Mouse (Mus musculus) forebrain, postnatal 0 days (tissue): ENCODE results near the gene Gzmg. TPM values are rescaled to one million over a fixed set of nuclear protein-coding genes. Genes with fewer than 3 reads are reported as not detected.
"Not testable (repeated sequence)": the region's sequence is repeated elsewhere in the genome, so short reads cannot be mapped to it uniquely, and the experiment has no call there.

Source experiments
- ATAC-seq: fragments of 200-750 bp; cut with Nextera tagmentation; 2 replicates; pipeline ENCODE4 v1.8.0; 2017; ENCODE audit warnings: mild to moderate bottlenecking, moderate library complexity
- DNase-seq: peaks from one replicate; pipeline ENCODE4 v3.0.0-alpha.2; 2015
- H3K27ac ChIP-seq: fragments of 300-500 bp; sonication (generic); 2 replicates; pipeline ENCODE4 v1.5.1; 2014; ENCODE audit warnings: low read depth, mild to moderate bottlenecking, antibody characterized with exemption, low read length, moderate library complexity, mixed read lengths
- H3K27me3 ChIP-seq: fragments of 300-500 bp; sonication (generic); 2 replicates; pipeline ENCODE4 v1.6.1; 2014; ENCODE audit warnings: mild to moderate bottlenecking, low read length, mixed read lengths; ENCODE audit not compliant: insufficient read depth
- H3K36me3 ChIP-seq: fragments of 300-500 bp; sonication (generic); 2 replicates; pipeline ENCODE4 v1.6.1; 2014; ENCODE audit warnings: mild to moderate bottlenecking, moderate library complexity; ENCODE audit not compliant: insufficient read depth
- H3K4me1 ChIP-seq: fragments of 300-500 bp; sonication (generic); 2 replicates; pipeline ENCODE4 v1.6.1; 2014; ENCODE audit warnings: antibody characterized with exemption; ENCODE audit not compliant: insufficient read depth
- H3K4me2 ChIP-seq: fragments of 300-500 bp; sonication (generic); 2 replicates; pipeline ENCODE4 v1.6.1; 2014; ENCODE audit warnings: low read depth, mild to moderate bottlenecking, moderate library complexity
- H3K4me3 ChIP-seq: fragments of 300-500 bp; sonication (generic); 2 replicates; pipeline ENCODE4 v1.5.1; 2014; ENCODE audit warnings: low read depth, low read length, mixed read lengths
- H3K9ac ChIP-seq: fragments of 300-500 bp; sonication (generic); 2 replicates; pipeline ENCODE4 v1.6.1; 2014; ENCODE audit warnings: mild to moderate bottlenecking
- H3K9me3 ChIP-seq: fragments of 300-500 bp; sonication (generic); 2 replicates; pipeline ENCODE4 v1.6.1; 2016; ENCODE audit warnings: low read length
- CTCF ChIP-seq: sonication (generic); IDR thresholded peaks from 2 replicates; pipeline ENCODE4 v1.5.1; 2016; ENCODE audit warnings: antibody characterized with exemption, control low read depth, low read depth
- WGBS: fragments of 180-500 bp; shearing (Covaris S2); extraction: QIAGEN DNeasy Blood & Tissue Kit; methylation state at CpG from one replicate; pipeline ENCODE4 v1.1.7; 2014; 5-methylcytosine and 5-hydroxymethylcytosine counted together
- polyA plus RNA-seq: library from polyadenylated mRNA; unstranded; fragments of >200 nt; fragmentation: Nextera tagmentation; extraction: Ambion mirVana; gene quantifications from 2 replicates; pipeline ENCODE4 v1.2.1, GENCODE M21; 2015
- total RNA-seq: library from RNA; depleted of rRNA; stranded (reverse); fragments of >200 nt; gene quantifications from 2 replicates; pipeline ENCODE4 v1.2.3, GENCODE M21; 2014

The Gzmg gene
- total and polyA plus RNA-seq, 2 experiments from 2014 or later, result not detected

- WGBS, result 85% methylated on average over 6 of the region's 6 CpGs
- no peak for TF ChIP-seq CTCF
Measured at GRCm38 (mm10) chr14:56173396-56173795, 14.0 kb upstream of the Gzmg start.

GRCm38 (mm10) chr14:56172744-56173143 is 13.4 kb upstream of the Gzmg start:
- Histone ChIP-seq H3K27ac (no peak overlapping the region), H3K4me2 (no peak overlapping the region), H3K36me3 (no peaks in the 10 kb centered on the region), H3K27me3 (no peaks in the 10 kb centered on the region), H3K4me1 (no peaks in the 10 kb centered on the region), H3K9me3 (no peaks in the 10 kb centered on the region), H3K9ac (no peak overlapping the region), H3K4me3 (no peak overlapping the region)
- no peak for ATAC-seq
- no peak for DNase-seq
- WGBS, result 93% methylated on average over 5 of the region's 5 CpGs
- TF ChIP-seq CTCF, result no peak

More at GRCm38 (mm10) chr14:56173396-56173795, 14.0 kb upstream of the Gzmg start:
- Histone ChIP-seq H3K9ac (no peak overlapping the region), H3K4me3 (no peak overlapping the region), H3K36me3 (no peaks in the 10 kb centered on the region), H3K4me1 (no peaks in the 10 kb centered on the region), H3K9me3 (no peaks in the 10 kb centered on the region), H3K27ac (no peak overlapping the region), H3K27me3 (no peaks in the 10 kb centered on the region), H3K4me2 (no peak overlapping the region)
- no peak for DNase-seq
- ATAC-seq, result no peak

- H3K4me3 ChIP-seq, result no peak overlapping the region
Measured at GRCm38 (mm10) chr14:56168009-56168408, 8.6 kb upstream of the Gzmg start.

GRCm38 (mm10) chr14:56162109-56162508 is 2.7 kb upstream of the Gzmg start:
- DNase-seq, result no peak
- H3K4me2 ChIP-seq, result no peak overlapping the region
- WGBS, result 79% methylated on average over 2 of the region's 2 CpGs
- H3K4me3 ChIP-seq, result no peak overlapping the region
- no peak for ATAC-seq
- H3K27ac ChIP-seq, result no peak overlapping the region
- no peaks in the 10 kb centered on the region for H3K9me3 ChIP-seq
- H3K9ac ChIP-seq, result no peak overlapping the region
- no peaks in the 10 kb centered on the region for H3K27me3 ChIP-seq
- TF ChIP-seq CTCF, result no peak
- H3K4me1 ChIP-seq, result no peaks in the 10 kb centered on the region
- H3K36me3 ChIP-seq, result no peaks in the 10 kb centered on the region

More at GRCm38 (mm10) chr14:56168009-56168408, 8.6 kb upstream of the Gzmg start:
- H3K36me3 ChIP-seq, result no peaks in the 10 kb centered on the region
- ATAC-seq (no peak), DNase-seq (no peak)
- H3K9ac ChIP-seq, result no peak overlapping the region
- TF ChIP-seq CTCF, result no peak
- H3K27me3 ChIP-seq, result no peaks in the 10 kb centered on the region
- 88% methylated on average over 6 of the region's 6 CpGs for WGBS
- H3K9me3 ChIP-seq, result no peaks in the 10 kb centered on the region
- H3K4me1 ChIP-seq, result no peaks in the 10 kb centered on the region
- no peak overlapping the region for H3K27ac ChIP-seq
- no peak overlapping the region for H3K4me2 ChIP-seq

GRCm38 (mm10) chr14:56155340-56155739 is 4.0 kb downstream of the Gzmg start:
- WGBS, result 80% methylated on average over 2 of the region's 2 CpGs
- no peak for DNase-seq
- H3K4me3 ChIP-seq, result no peak overlapping the region
- no peak overlapping the region for H3K27ac ChIP-seq
- no peak overlapping the region for H3K9ac ChIP-seq
- H3K4me1 ChIP-seq, result no peaks in the 10 kb centered on the region
- no peak for ATAC-seq
- no peaks in the 10 kb centered on the region for H3K9me3 ChIP-seq
- no peaks in the 10 kb centered on the region for H3K36me3 ChIP-seq
- no peak for TF ChIP-seq CTCF
- H3K27me3 ChIP-seq, result no peaks in the 10 kb centered on the region
- H3K4me2 ChIP-seq, result no peak overlapping the region

- H3K27me3 ChIP-seq, H3K36me3 ChIP-seq, H3K9me3 ChIP-seq, ATAC-seq, H3K4me3 ChIP-seq, H3K9ac ChIP-seq, DNase-seq, H3K4me1 ChIP-seq, H3K4me2 ChIP-seq, H3K27ac ChIP-seq: not testable (repeated sequence)
- WGBS, result 85% methylated on average over 1 of the region's 1 CpGs
Measured at GRCm38 (mm10) chr14:56133675-56134074, 25.7 kb downstream of the Gzmg start.

- not testable (repeated sequence) for H3K27ac ChIP-seq, ATAC-seq, H3K36me3 ChIP-seq, H3K4me3 ChIP-seq, H3K4me2 ChIP-seq, H3K9me3 ChIP-seq, H3K9ac ChIP-seq, H3K4me1 ChIP-seq, H3K27me3 ChIP-seq, DNase-seq
- WGBS, result 87% methylated on average over 2 of the region's 2 CpGs
Measured at GRCm38 (mm10) chr14:56132508-56132907, 26.9 kb downstream of the Gzmg start, which contains the start of gene Gzmd. Gene Gzmd, minus strand, starts transcription at chr14:56132608.

GRCm38 (mm10) chr14:56128341-56128740 is 31.0 kb downstream of the Gzmg start:
- no peaks in the 10 kb centered on the region for H3K27me3 ChIP-seq
- no peaks in the 10 kb centered on the region for H3K9me3 ChIP-seq
- no peak overlapping the region for H3K4me3 ChIP-seq
- no peak overlapping the region for H3K9ac ChIP-seq
- no peaks in the 10 kb centered on the region for H3K4me1 ChIP-seq
- WGBS, result 50% methylated on average over 3 of the region's 3 CpGs
- no peak overlapping the region for H3K27ac ChIP-seq
- ATAC-seq (no peak), DNase-seq (no peak)
- no peak overlapping the region for H3K4me2 ChIP-seq
- no peaks in the 10 kb centered on the region for H3K36me3 ChIP-seq
- TF ChIP-seq CTCF, result no peak
